Mouse (Mus musculus) stomach, postnatal 0 days (tissue): ENCODE results near the gene Trim26.
"Not testable (repeated sequence)": the region's sequence is repeated elsewhere in the genome, so short reads cannot be mapped to it uniquely, and the experiment has no call there.

Source experiments
- CTCF ChIP-seq: IDR thresholded peaks from 2 replicates; pipeline ENCODE4 v1.5.1; 2016; ENCODE audit warnings: antibody characterized with exemption, low read depth, mild to moderate bottlenecking, moderate library complexity
- EP300 ChIP-seq: optimal IDR thresholded peaks from 2 replicates; pipeline ENCODE3; 2016; ENCODE audit warnings: antibody characterized with exemption

DNA sequence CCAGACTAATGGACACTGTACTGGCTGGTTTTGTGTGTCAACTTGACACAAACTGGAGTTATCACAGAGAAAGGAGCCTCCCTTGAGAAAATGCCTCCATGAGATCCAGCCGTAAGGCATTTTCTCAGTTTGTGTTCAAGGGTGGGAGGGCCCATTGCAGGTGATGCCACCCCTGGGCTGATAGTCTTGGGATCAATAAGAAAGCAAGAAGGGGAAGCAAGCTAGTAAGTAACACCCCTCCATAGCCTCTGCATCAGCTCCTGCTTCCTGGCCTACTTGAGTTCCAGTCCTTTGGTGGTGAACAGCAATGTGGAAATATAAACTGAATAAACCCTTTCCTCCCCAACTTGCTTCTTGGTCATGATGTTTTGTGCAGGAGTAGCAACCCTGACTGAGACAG lies 54.6 kb downstream of the Trim26 start:
- TF ChIP-seq CTCF, EP300: not testable (repeated sequence)
